Comparison of ENCODE assay signal across 7 mouse cellular contexts in the genomic region with DNA sequence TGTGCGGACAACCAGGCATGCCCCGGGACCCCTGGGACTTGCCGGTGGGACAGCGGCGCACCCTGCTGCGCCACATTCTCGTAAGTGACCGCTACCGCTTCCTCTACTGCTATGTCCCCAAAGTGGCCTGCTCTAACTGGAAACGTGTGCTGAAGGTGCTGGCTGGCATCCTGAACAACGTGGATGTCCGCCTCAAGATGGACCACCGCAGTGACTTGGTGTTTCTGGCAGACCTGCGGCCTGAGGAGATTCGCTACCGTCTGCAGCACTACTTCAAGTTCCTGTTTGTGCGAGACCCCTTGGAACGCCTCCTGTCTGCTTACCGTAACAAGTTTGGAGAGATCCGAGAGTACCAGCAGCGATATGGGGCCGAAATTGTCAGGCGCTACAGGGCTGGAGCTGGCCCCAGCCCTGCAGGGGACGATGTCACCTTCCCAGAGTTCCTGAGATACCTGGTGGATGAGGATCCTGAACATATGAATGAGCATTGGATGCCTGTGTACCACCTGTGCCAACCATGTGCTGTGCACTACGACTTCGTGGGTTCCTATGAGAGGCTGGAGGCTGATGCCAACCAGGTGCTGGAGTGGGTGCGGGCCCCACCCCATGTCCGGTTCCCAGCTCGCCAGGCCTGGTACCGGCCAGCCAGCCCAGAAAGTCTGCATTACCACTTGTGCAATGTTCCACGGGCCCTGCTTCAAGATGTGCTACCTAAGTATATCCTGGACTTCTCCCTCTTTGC. TPM values are rescaled to one million over a fixed set of nuclear protein-coding genes. Genes with fewer than 3 reads are reported as not detected.
DNase-seq lines count a peak whose midpoint lies in the region; ATAC-seq and TF ChIP-seq lines count a peak whose summit lies in the region.

No protein-coding gene starts in this region.

- 25% methylated on average over 31 of the region's 31 CpGs for WGBS in lung, embryonic 16.5 days
- 37% methylated on average over 31 of the region's 31 CpGs for WGBS in forebrain, embryonic 13.5 days
- WGBS in limb, embryonic 14.5 days = 22% methylated on average over 31 of the region's 31 CpGs
- WGBS in neural tube, embryonic 15.5 days = 38% methylated on average over 31 of the region's 31 CpGs

- TF ChIP-seq POLR2A in limb, embryonic 14.5 days (IDR thresholded peaks at IDR 0.05; ENCODE audit: borderline replicate concordance, extremely low read depth, insufficient read depth, insufficient read length) = no peak

- peak overlapping the region; percentile 72 for H3K27ac ChIP-seq in lung, embryonic 16.5 days (ENCODE audit: low read length)
- H3K27ac ChIP-seq in forebrain, embryonic 13.5 days = no peak overlapping the region
- peak overlapping the region; percentile 58 for H3K27ac ChIP-seq in limb, embryonic 14.5 days (replicated peaks; ENCODE audit: low read depth, low read length)
- no peak overlapping the region for H3K27ac ChIP-seq in neural tube, embryonic 15.5 days (replicated peaks)

- H3K27me3 ChIP-seq in lung, embryonic 16.5 days (ENCODE audit: control insufficient read depth, insufficient read depth, low read depth, low read length) = no peaks in the 10 kb centered on the region
- no peaks in the 10 kb centered on the region; the same call in 1 of the 2 replicates for H3K27me3 ChIP-seq in forebrain, embryonic 13.5 days
- H3K27me3 ChIP-seq in limb, embryonic 14.5 days (ENCODE audit: control insufficient read depth, insufficient read depth, low read length) = no peaks in the 10 kb centered on the region
- no peaks in the 10 kb centered on the region for H3K27me3 ChIP-seq in neural tube, embryonic 15.5 days (replicated peaks)

- no peak for DNase-seq in lung, postnatal 4 days
- DNase-seq in limb, embryonic 14.5 days (ENCODE audit: low spot score) = no peak
- DNase-seq in right cerebral cortex, postnatal 10 days (ENCODE audit: low spot score in 2 of 2) = no peak
- no peak for DNase-seq in layer of hippocampus, adult 18-20 months (ENCODE audit: low spot score in 2 of 2)

- H3K4me1 ChIP-seq in lung, embryonic 16.5 days (replicated peaks; ENCODE audit: control insufficient read depth, insufficient read depth, low read length) = peaks cover 18% of the 10 kb centered on the region
- peaks cover 36% of the 10 kb centered on the region for H3K4me1 ChIP-seq in forebrain, embryonic 13.5 days
- H3K4me1 ChIP-seq in limb, embryonic 14.5 days (ENCODE audit: control insufficient read depth, insufficient read depth, low read length) = peaks cover 12% of the 10 kb centered on the region
- peaks cover 19% of the 10 kb centered on the region for H3K4me1 ChIP-seq in neural tube, embryonic 15.5 days

- 0 out of 2 replicates have a peak, but pooled peaks cover 2% of the 10 kb centered on the region for H3K36me3 ChIP-seq in lung, embryonic 16.5 days (ENCODE audit: control insufficient read depth, insufficient read depth, low read length)
- peaks cover 26% of the 10 kb centered on the region for H3K36me3 ChIP-seq in forebrain, embryonic 13.5 days (ENCODE audit: poor library complexity, severe bottlenecking)
- peaks cover 12% of the 10 kb centered on the region for H3K36me3 ChIP-seq in limb, embryonic 14.5 days (ENCODE audit: control insufficient read depth, insufficient read depth, low read length)
- peaks cover 14% of the 10 kb centered on the region for H3K36me3 ChIP-seq in neural tube, embryonic 15.5 days

- no peaks in the 10 kb centered on the region for H3K9me3 ChIP-seq in lung, embryonic 16.5 days (ENCODE audit: control insufficient read depth, low read length)
- H3K9me3 ChIP-seq in forebrain, embryonic 13.5 days (replicated peaks) = no peaks in the 10 kb centered on the region
- no peaks in the 10 kb centered on the region for H3K9me3 ChIP-seq in limb, embryonic 14.5 days (ENCODE audit: control insufficient read depth, low read length)
- no peaks in the 10 kb centered on the region for H3K9me3 ChIP-seq in neural tube, embryonic 15.5 days (replicated peaks)

- peak overlapping the region; percentile 86 for H3K4me3 ChIP-seq in lung, embryonic 16.5 days (ENCODE audit: low read length)
- peak overlapping the region; percentile 54 for H3K4me3 ChIP-seq in forebrain, embryonic 13.5 days
- H3K4me3 ChIP-seq in limb, embryonic 14.5 days (replicated peaks; ENCODE audit: low read length) = peak overlapping the region; percentile 87
- H3K4me3 ChIP-seq in neural tube, embryonic 15.5 days (replicated peaks) = peak overlapping the region; percentile 57

- ATAC-seq in lung, embryonic 16.5 days (ENCODE audit: low read depth) = peak; percentile 2; the same call in 1 of the 2 replicates
- ATAC-seq in forebrain, embryonic 13.5 days = peak; percentile 7; the same call in 1 of the 2 replicates
- no peak for ATAC-seq in limb, embryonic 14.5 days (ENCODE audit: low FRiP score, low read depth)
- no peak; the same call in 1 of the 2 replicates for ATAC-seq in neural tube, embryonic 15.5 days (ENCODE audit: low FRiP score)

- H3K4me2 ChIP-seq in lung, embryonic 16.5 days (ENCODE audit: low read depth, low read length) = peak overlapping the region; percentile 85
- H3K4me2 ChIP-seq in forebrain, embryonic 13.5 days = peak overlapping the region; percentile 84
- H3K4me2 ChIP-seq in limb, embryonic 14.5 days (replicated peaks; ENCODE audit: low read depth, low read length, severe bottlenecking) = peak overlapping the region; percentile 93
- peak overlapping the region; percentile 85 for H3K4me2 ChIP-seq in neural tube, embryonic 15.5 days

- H3K9ac ChIP-seq in lung, embryonic 16.5 days (ENCODE audit: low read length) = peak overlapping the region; percentile 93
- H3K9ac ChIP-seq in forebrain, embryonic 13.5 days = peak overlapping the region; percentile 82
- peak overlapping the region; percentile 84 for H3K9ac ChIP-seq in limb, embryonic 14.5 days (ENCODE audit: low read depth, low read length, severe bottlenecking)
- peak overlapping the region; percentile 68 for H3K9ac ChIP-seq in neural tube, embryonic 15.5 days (replicated peaks)

RNA-seq across cellular contexts. Expression of gene Chst14, which starts 0.9 kb away (rescaled TPM):
- 28.6 and 29.4 TPM in 2 replicates for polyA plus RNA-seq in lung, embryonic 16.5 days (2015; fragmentation: Nextera tagmentation; extraction: Ambion mirVana)
- 5.9 and 6.9 TPM in 2 replicates for polyA plus RNA-seq in forebrain, embryonic 13.5 days (2015; fragmentation: Nextera tagmentation; extraction: Ambion mirVana)
- 59.5 and 73.9 TPM in 2 replicates for polyA plus RNA-seq in limb, embryonic 14.5 days (2012; rRNA removed)
- 56.6 and 65.3 TPM in 2 replicates for polyA plus RNA-seq in limb, embryonic 14.5 days (2014; fragmentation: Nextera tagmentation; extraction: Ambion mirVana)
- polyA plus RNA-seq in neural tube, embryonic 15.5 days (2015; fragmentation: Nextera tagmentation; extraction: Ambion mirVana) = 6.1 and 9.3 TPM in 2 replicates
- 1 to 10 TPM; 3.2 to 3.3 TPM for total RNA-seq in layer of hippocampus, adult 18-20 months (2021)

RNA-seq across cellular contexts. Expression of gene Bahd1, which starts 27.0 kb away (rescaled TPM):
- 2.8 and 3.3 TPM in 2 replicates for polyA plus RNA-seq in lung, embryonic 16.5 days (2015; fragmentation: Nextera tagmentation; extraction: Ambion mirVana)
- polyA plus RNA-seq in forebrain, embryonic 13.5 days (2015; fragmentation: Nextera tagmentation; extraction: Ambion mirVana) = 4.4 and 4.5 TPM in 2 replicates
- 14.1 and 16.5 TPM in 2 replicates for polyA plus RNA-seq in limb, embryonic 14.5 days (2012; rRNA removed)
- 1.5 and 1.8 TPM in 2 replicates for polyA plus RNA-seq in limb, embryonic 14.5 days (2014; fragmentation: Nextera tagmentation; extraction: Ambion mirVana)
- polyA plus RNA-seq in neural tube, embryonic 15.5 days (2015; fragmentation: Nextera tagmentation; extraction: Ambion mirVana) = 8.5 TPM in 2 replicates
- total RNA-seq in layer of hippocampus, adult 18-20 months (2021) = 10 to 100 TPM; 65.2 to 68.1 TPM

Comparison
In these comparisons a context has a peak if more than half of its experiments do, and no peak if none do; other contexts are left out.
1. ATAC-seq: peak in lung, embryonic 16.5 days (single experiment) and forebrain, embryonic 13.5 days (single experiment); none in limb, embryonic 14.5 days (single experiment) and neural tube, embryonic 15.5 days (single experiment).
2. H3K27ac ChIP-seq: peak in lung, embryonic 16.5 days (single experiment) and limb, embryonic 14.5 days (single experiment); none in forebrain, embryonic 13.5 days (single experiment) and neural tube, embryonic 15.5 days (single experiment).
3. Peak in every context shown above with its lines, with median percentiles within 50 percentile points of each other: H3K4me2 ChIP-seq, H3K4me3 ChIP-seq and H3K9ac ChIP-seq.